Mouse (Mus musculus): ENCODE data around the gene Vrk3. TPM values are rescaled to one million over a fixed set of nuclear protein-coding genes. Genes with fewer than 3 reads are reported as not detected.
A peak's percentile ranks its signal among the peaks of the same experiment; 100 is the strongest.
"Not testable (repeated sequence)": the region's sequence is repeated elsewhere in the genome, so short reads cannot be mapped to it uniquely, and the experiment has no call there.

Gene Vrk3
- polyA plus RNA-seq, 1 experiment from 2014 or later = 54.9 TPM

DNA sequence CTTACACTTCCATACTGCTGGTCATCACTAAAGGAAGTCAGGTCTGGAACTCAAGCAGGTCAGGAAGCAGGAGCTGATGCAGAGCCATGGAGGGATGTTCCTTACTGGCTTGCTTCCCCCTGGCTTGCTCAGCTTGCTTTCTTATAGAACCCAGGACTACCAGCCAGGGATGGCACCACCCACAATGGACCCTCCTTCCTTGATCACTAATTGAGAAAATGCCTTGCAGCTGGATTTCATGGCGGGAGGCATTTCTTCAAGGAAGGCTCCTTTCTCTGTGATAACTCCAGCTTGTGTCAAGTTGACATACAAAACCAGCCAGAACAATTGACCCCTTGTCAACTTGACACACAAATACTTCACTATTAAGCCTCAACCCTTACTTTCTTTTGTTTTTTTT lies 2.7 kb downstream of the Vrk3 start, which contains the start of gene Zfp473:
TSS of gene Zfp473 (minus strand) at position 101 of the 400 bp plus-strand sequence.
- peaks cover 16% of the 10 kb centered on the region for H3K4me1 ChIP-seq (ENCODE audit: insufficient read depth, low read length)
- not testable (repeated sequence) for H3K9me3 ChIP-seq (ENCODE audit: low read length); H3K27me3 ChIP-seq (ENCODE audit: insufficient read depth, low read length); ATAC-seq (ENCODE audit: low FRiP score, low TSS enrichment); H3K27ac ChIP-seq (ENCODE audit: low read length); H3K4me2 ChIP-seq (replicated peaks; ENCODE audit: low read depth, low read length); H3K4me3 ChIP-seq (ENCODE audit: low read length); H3K9ac ChIP-seq (replicated peaks; ENCODE audit: low read length)
- WGBS = 89% methylated on average over 1 of the region's 1 CpGs
- H3K36me3 ChIP-seq (ENCODE audit: insufficient read depth, low read length) = peaks cover 36% of the 10 kb centered on the region

- 91% methylated on average over 2 of the region's 2 CpGs for WGBS
- Histone ChIP-seq H3K4me3 (ENCODE audit: low read length) (no peak overlapping the region), H3K36me3 (ENCODE audit: insufficient read depth, low read length) (peaks cover 82% of the 10 kb centered on the region), H3K9ac (replicated peaks; ENCODE audit: low read length) (no peak overlapping the region), H3K4me1 (ENCODE audit: insufficient read depth, low read length) (no peaks in the 10 kb centered on the region), H3K27me3 (ENCODE audit: insufficient read depth, low read length) (no peaks in the 10 kb centered on the region), H3K9me3 (ENCODE audit: low read length) (no peaks in the 10 kb centered on the region), H3K27ac (ENCODE audit: low read length) (no peak overlapping the region), H3K4me2 (replicated peaks; ENCODE audit: low read depth, low read length) (no peak overlapping the region)
- no peak for ATAC-seq (ENCODE audit: low FRiP score, low TSS enrichment)
These were observed 9.0 kb downstream of the Vrk3 start for GRCm38 (mm10) chr7:44757164-44757563.

- Histone ChIP-seq H3K4me1 (ENCODE audit: insufficient read depth, low read length) (no peaks in the 10 kb centered on the region), H3K9ac (replicated peaks; ENCODE audit: low read length) (no peak overlapping the region), H3K27me3 (ENCODE audit: insufficient read depth, low read length) (no peaks in the 10 kb centered on the region), H3K9me3 (ENCODE audit: low read length) (no peaks in the 10 kb centered on the region), H3K4me2 (replicated peaks; ENCODE audit: low read depth, low read length) (no peak overlapping the region), H3K36me3 (ENCODE audit: insufficient read depth, low read length) (peaks cover 66% of the 10 kb centered on the region), H3K27ac (ENCODE audit: low read length) (no peak overlapping the region), H3K4me3 (ENCODE audit: low read length) (no peak overlapping the region)
- ATAC-seq (ENCODE audit: low FRiP score, low TSS enrichment) = no peak
These were observed 12.2 kb downstream of the Vrk3 start for GRCm38 (mm10) chr7:44760366-44760765.

- Histone ChIP-seq H3K9me3 (ENCODE audit: low read length) (no peaks in the 10 kb centered on the region), H3K36me3 (ENCODE audit: insufficient read depth, low read length) (peaks cover 40% of the 10 kb centered on the region), H3K4me2 (replicated peaks; ENCODE audit: low read depth, low read length) (no peak overlapping the region), H3K4me1 (ENCODE audit: insufficient read depth, low read length) (no peaks in the 10 kb centered on the region), H3K27me3 (ENCODE audit: insufficient read depth, low read length) (no peaks in the 10 kb centered on the region), H3K27ac (ENCODE audit: low read length) (no peak overlapping the region), H3K4me3 (ENCODE audit: low read length) (no peak overlapping the region), H3K9ac (replicated peaks; ENCODE audit: low read length) (no peak overlapping the region)
- 86% methylated on average over 5 of the region's 5 CpGs for WGBS
- no peak for ATAC-seq (ENCODE audit: low FRiP score, low TSS enrichment)
These were observed 19.9 kb downstream of the Vrk3 start for GRCm38 (mm10) chr7:44768129-44768528.

DNA sequence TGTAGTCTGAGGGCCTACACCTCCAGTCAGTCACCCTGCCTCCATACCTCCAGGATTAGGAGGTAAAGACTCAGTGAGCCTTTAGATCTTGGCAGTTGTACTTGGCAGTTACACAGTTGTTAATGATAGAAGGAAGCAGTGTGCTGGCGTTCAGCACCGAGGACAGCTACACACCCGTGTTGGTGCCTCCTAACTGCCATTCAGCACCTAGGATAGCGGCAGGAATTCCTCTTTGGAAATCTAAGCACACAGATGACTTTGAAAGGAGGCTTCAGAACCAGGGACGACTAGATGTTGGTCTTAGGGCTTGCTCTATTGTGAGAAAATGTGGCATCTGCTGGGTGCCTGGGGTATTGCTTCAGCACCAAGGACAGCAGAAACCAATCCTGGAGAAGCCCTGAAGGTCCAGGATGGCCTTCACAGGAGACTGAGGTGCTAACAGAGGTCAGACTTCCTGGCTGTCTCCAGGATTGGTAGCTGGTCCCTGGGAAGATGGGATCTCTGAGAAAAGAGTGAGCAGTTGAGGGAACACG lies 21.9 kb downstream of the Vrk3 start:
- peaks cover 48% of the 10 kb centered on the region for H3K36me3 ChIP-seq (ENCODE audit: insufficient read depth, low read length)

DNA sequence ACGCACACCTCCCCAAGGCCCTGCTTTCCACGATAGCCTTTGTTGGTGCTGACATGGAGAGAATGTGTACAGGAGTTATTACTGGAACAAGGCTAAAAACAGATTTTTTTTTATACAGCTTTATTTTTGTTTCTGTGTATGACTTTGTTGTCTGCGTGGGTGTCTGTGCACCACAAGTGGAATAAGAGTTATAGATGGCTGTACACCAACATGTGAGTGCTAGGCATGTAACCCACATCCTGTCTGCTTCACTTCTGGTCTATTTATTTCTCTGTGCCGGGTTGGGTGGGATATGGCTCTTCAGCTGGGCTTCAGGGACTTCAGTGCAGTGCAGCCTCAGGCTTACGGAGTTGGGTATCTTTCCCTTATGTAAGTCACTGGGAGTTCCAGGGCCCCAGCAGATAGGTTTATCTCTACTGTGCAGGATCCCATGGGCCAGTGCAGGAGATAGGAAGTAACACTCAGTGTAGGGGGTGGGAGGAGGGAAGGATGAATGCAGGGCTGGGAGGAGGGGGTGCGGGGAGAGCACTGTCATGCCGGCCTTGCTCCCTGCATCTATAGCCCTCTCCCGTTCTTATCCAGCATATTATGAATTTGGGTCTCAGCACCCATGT lies 24.5 kb downstream of the Vrk3 start:
- Histone ChIP-seq H3K36me3 (ENCODE audit: insufficient read depth, low read length) (peaks cover 53% of the 10 kb centered on the region), H3K4me2 (replicated peaks; ENCODE audit: low read depth, low read length) (no peak overlapping the region), H3K9ac (replicated peaks; ENCODE audit: low read length) (no peak overlapping the region), H3K27ac (ENCODE audit: low read length) (no peak overlapping the region), H3K9me3 (ENCODE audit: low read length) (no peaks in the 10 kb centered on the region), H3K4me1 (ENCODE audit: insufficient read depth, low read length) (no peaks in the 10 kb centered on the region), H3K27me3 (ENCODE audit: insufficient read depth, low read length) (no peaks in the 10 kb centered on the region), H3K4me3 (ENCODE audit: low read length) (no peak overlapping the region)
- 89% methylated on average over 8 of the region's 8 CpGs for WGBS
- ATAC-seq (ENCODE audit: low FRiP score, low TSS enrichment) = no peak

More for the DNA sequence above, 21.9 kb downstream of the Vrk3 start:
- no peaks in the 10 kb centered on the region for H3K4me1 ChIP-seq (ENCODE audit: insufficient read depth, low read length)
- H3K27ac ChIP-seq (ENCODE audit: low read length) = no peak overlapping the region
- ATAC-seq (ENCODE audit: low FRiP score, low TSS enrichment) = peak; percentile 23; the same call in 1 of the 2 replicates
- no peaks in the 10 kb centered on the region for H3K27me3 ChIP-seq (ENCODE audit: insufficient read depth, low read length)
- H3K4me2 ChIP-seq (replicated peaks; ENCODE audit: low read depth, low read length) = no peak overlapping the region
- H3K9me3 ChIP-seq (ENCODE audit: low read length) = no peaks in the 10 kb centered on the region
- no peak overlapping the region for H3K9ac ChIP-seq (replicated peaks; ENCODE audit: low read length)
- H3K4me3 ChIP-seq (ENCODE audit: low read length) = no peak overlapping the region
- 14% methylated on average over 6 of the region's 6 CpGs for WGBS

- WGBS = 90% methylated on average over 9 of the region's 9 CpGs
- ATAC-seq (ENCODE audit: low FRiP score, low TSS enrichment) = no peak
- peaks cover 37% of the 10 kb centered on the region for H3K36me3 ChIP-seq (ENCODE audit: insufficient read depth, low read length)
- no peak overlapping the region for H3K4me2 ChIP-seq (replicated peaks; ENCODE audit: low read depth, low read length)
- no peak overlapping the region for H3K4me3 ChIP-seq (ENCODE audit: low read length)
- H3K27ac ChIP-seq (ENCODE audit: low read length) = no peak overlapping the region
- no peak overlapping the region for H3K9ac ChIP-seq (replicated peaks; ENCODE audit: low read length)
- no peaks in the 10 kb centered on the region for H3K9me3 ChIP-seq (ENCODE audit: low read length)
- no peaks in the 10 kb centered on the region for H3K4me1 ChIP-seq (ENCODE audit: insufficient read depth, low read length)
- no peaks in the 10 kb centered on the region for H3K27me3 ChIP-seq (ENCODE audit: insufficient read depth, low read length)
These were observed 28.8 kb downstream of the Vrk3 start for GRCm38 (mm10) chr7:44776849-44777498.

DNA sequence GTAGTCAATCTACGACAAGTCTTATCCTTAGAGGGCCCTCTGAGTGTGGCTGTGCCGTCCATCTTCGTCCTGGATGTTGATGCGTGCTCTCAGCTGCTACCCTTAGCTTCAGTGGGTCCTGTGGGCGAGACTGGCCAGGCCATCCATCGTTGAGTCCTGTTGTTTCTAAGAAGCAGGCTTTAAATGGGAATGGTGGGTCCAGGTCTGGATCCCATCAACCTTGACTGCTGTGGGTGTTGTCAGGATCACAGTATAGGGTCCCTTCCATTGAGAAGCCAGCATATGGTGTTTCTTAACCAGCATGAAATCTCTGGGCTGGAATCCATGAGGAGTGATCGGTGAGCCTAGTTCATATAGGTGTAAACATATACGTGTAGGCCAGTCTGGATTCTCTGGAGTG lies 31.9 kb downstream of the Vrk3 start:
- no peak for ATAC-seq (ENCODE audit: low FRiP score, low TSS enrichment)
- H3K4me1 ChIP-seq (ENCODE audit: insufficient read depth, low read length) = no peaks in the 10 kb centered on the region
- no peaks in the 10 kb centered on the region for H3K9me3 ChIP-seq (ENCODE audit: low read length)
- 89% methylated on average over 8 of the region's 8 CpGs for whole genome bisulfite sequencing
- H3K27me3 ChIP-seq (ENCODE audit: insufficient read depth, low read length) = no peaks in the 10 kb centered on the region
- no peak overlapping the region for H3K4me2 ChIP-seq (replicated peaks; ENCODE audit: low read depth, low read length)
- peaks cover 17% of the 10 kb centered on the region for H3K36me3 ChIP-seq (ENCODE audit: insufficient read depth, low read length)
- no peak overlapping the region for H3K4me3 ChIP-seq (ENCODE audit: low read length)
- no peak overlapping the region for H3K9ac ChIP-seq (replicated peaks; ENCODE audit: low read length)
- no peak overlapping the region for H3K27ac ChIP-seq (ENCODE audit: low read length)

DNA sequence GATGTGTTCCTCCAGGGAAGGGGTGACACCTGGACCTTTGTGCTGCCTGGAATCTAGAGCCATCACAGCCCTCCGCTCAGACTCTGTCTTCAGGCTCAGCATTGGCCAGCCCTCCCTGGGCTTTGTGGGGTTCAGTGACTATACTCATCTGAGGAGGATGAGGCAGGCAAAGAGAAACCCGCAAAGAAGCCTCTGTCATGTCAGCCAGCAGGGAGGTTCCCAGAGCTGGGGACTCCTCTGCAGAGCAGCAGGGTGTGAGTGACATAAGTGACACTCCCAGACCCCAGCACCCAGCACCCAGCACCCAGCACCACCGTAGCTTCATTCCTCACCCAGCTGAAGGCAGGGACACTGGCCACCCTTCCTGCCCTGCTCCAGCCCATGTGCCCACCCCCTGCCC lies 41.3 kb downstream of the Vrk3 start:
- H3K27me3 ChIP-seq (ENCODE audit: insufficient read depth, low read length) = no peaks in the 10 kb centered on the region
- H3K36me3 ChIP-seq (ENCODE audit: insufficient read depth, low read length) = no peaks in the 10 kb centered on the region
- no peaks in the 10 kb centered on the region for H3K4me1 ChIP-seq (ENCODE audit: insufficient read depth, low read length)
- H3K4me2 ChIP-seq (replicated peaks; ENCODE audit: low read depth, low read length) = no peak overlapping the region
- H3K4me3 ChIP-seq (ENCODE audit: low read length) = no peak overlapping the region
- H3K9me3 ChIP-seq (ENCODE audit: low read length) = peaks cover 3% of the 10 kb centered on the region; the same call in 1 of the 2 replicates
- H3K27ac ChIP-seq (ENCODE audit: low read length) = no peak overlapping the region
- WGBS = 67% methylated on average over 3 of the region's 3 CpGs
- H3K9ac ChIP-seq (replicated peaks; ENCODE audit: low read length) = no peak overlapping the region
- no peak for ATAC-seq (ENCODE audit: low FRiP score, low TSS enrichment)

- Histone ChIP-seq H3K9ac (replicated peaks; ENCODE audit: low read length) (no peak overlapping the region), H3K4me1 (ENCODE audit: insufficient read depth, low read length) (no peaks in the 10 kb centered on the region), H3K9me3 (ENCODE audit: low read length) (peaks cover 6% of the 10 kb centered on the region; the same call in 1 of the 2 replicates), H3K4me2 (replicated peaks; ENCODE audit: low read depth, low read length) (no peak overlapping the region), H3K4me3 (ENCODE audit: low read length) (no peak overlapping the region), H3K27me3 (ENCODE audit: insufficient read depth, low read length) (no peaks in the 10 kb centered on the region), H3K27ac (ENCODE audit: low read length) (no peak overlapping the region), H3K36me3 (ENCODE audit: insufficient read depth, low read length) (no peaks in the 10 kb centered on the region)
- WGBS = 50% methylated on average over 4 of the region's 4 CpGs
- no peak for ATAC-seq (ENCODE audit: low FRiP score, low TSS enrichment)
These were observed 41.9 kb downstream of the Vrk3 start for GRCm38 (mm10) chr7:44790066-44790465.
